Comparison of ENCODE assay signal across 23 mouse cellular contexts in genomic region chr7:18265089-18265488, GRCm38 (mm10). TPM values are rescaled to one million over a fixed set of nuclear protein-coding genes. Genes with fewer than 3 reads are reported as not detected.
DNase-seq lines count a peak whose midpoint lies in the region; ATAC-seq and TF ChIP-seq lines count a peak whose summit lies in the region.
"Had no signal": no experiment of that assay in that cellular context is flagged by ENCODE, and none has a peak within 500 bp of the region (broad histone marks: within the 10 kb centered on the region; RNA-seq: fewer than 3 reads in every experiment).

No protein-coding gene starts in this region.

- no peak overlapping the region for H3K9ac ChIP-seq in liver, embryonic 14.5 days (replicated peaks)
- H3K9ac ChIP-seq in ES-Bruce4 (ENCODE audit: low read depth, poor library complexity, severe bottlenecking) = no peak overlapping the region
- H3K9ac ChIP-seq: embryonic facial prominence, embryonic 15.5 days; forebrain, embryonic 13.5 days; heart, embryonic 13.5 days; intestine, embryonic 15.5 days; midbrain, embryonic 12.5 days; stomach, embryonic 15.5 days had no signal

- H3K36me3 ChIP-seq in liver, embryonic 14.5 days (replicated peaks; ENCODE audit: control insufficient read depth, insufficient read depth, low read depth) = no peaks in the 10 kb centered on the region
- no peaks in the 10 kb centered on the region for H3K36me3 ChIP-seq in ES-Bruce4 (ENCODE audit: control insufficient read depth, insufficient read depth, low read length, poor library complexity, severe bottlenecking)
- H3K36me3 ChIP-seq: embryonic facial prominence, embryonic 15.5 days; heart, embryonic 13.5 days; hindbrain, embryonic 10.5 days; intestine, embryonic 15.5 days; midbrain, embryonic 12.5 days; stomach, embryonic 15.5 days had no signal

- no peaks in the 10 kb centered on the region for H3K4me1 ChIP-seq in liver, embryonic 14.5 days (replicated peaks; ENCODE audit: control insufficient read depth in 2 of 2, insufficient read depth in 2 of 2, low read length in 1 of 2)
- H3K4me1 ChIP-seq in ES-Bruce4 (ENCODE audit: control insufficient read depth, insufficient read depth, low read length) = no peaks in the 10 kb centered on the region
- H3K4me1 ChIP-seq: embryonic facial prominence, embryonic 15.5 days; forebrain, embryonic 13.5 days; heart, embryonic 13.5 days; hindbrain, embryonic 10.5 days; intestine, embryonic 15.5 days; midbrain, embryonic 12.5 days; stomach, embryonic 15.5 days had no signal

- TF ChIP-seq POLR2A in ES-Bruce4 (IDR thresholded peaks at IDR 0.05; ENCODE audit: insufficient read depth, low read length) = no peak

- no peak for ATAC-seq in cerebellum, adult (ENCODE audit: insufficient number of reproducible peaks, low FRiP score, low TSS enrichment)
- ATAC-seq in liver, embryonic 14.5 days (ENCODE audit: insufficient read depth) = no peak
- ATAC-seq: forebrain, embryonic 13.5 days; intestine, embryonic 15.5 days; lung, postnatal 0 days had no signal

- no peaks in the 10 kb centered on the region for H3K9me3 ChIP-seq in liver, embryonic 14.5 days (ENCODE audit: control insufficient read depth, low read length)
- no peaks in the 10 kb centered on the region for H3K9me3 ChIP-seq in ES-Bruce4 (replicated peaks; ENCODE audit: control insufficient read depth, insufficient read depth, low read length, poor library complexity, severe bottlenecking)
- H3K9me3 ChIP-seq: intestine, embryonic 15.5 days; stomach, embryonic 15.5 days had no signal

- peak; percentile 33; the same call in 1 of the 2 replicates for TF ChIP-seq CTCF in liver, embryonic 14.5 days (IDR thresholded peaks at IDR 0.05; ENCODE audit: low read depth)
- TF ChIP-seq CTCF in ES-Bruce4 (IDR thresholded peaks at IDR 0.05; ENCODE audit: low read depth, low read length) = peak; percentile 71

- no peaks in the 10 kb centered on the region for H3K27me3 ChIP-seq in liver, embryonic 14.5 days (ENCODE audit: control insufficient read depth, insufficient read depth, low read length)
- H3K27me3 ChIP-seq in ES-Bruce4 (ENCODE audit: control insufficient read depth, insufficient read depth, low read length, poor library complexity, severe bottlenecking) = no peaks in the 10 kb centered on the region
- H3K27me3 ChIP-seq: embryonic facial prominence, embryonic 15.5 days; forebrain, embryonic 13.5 days; heart, embryonic 13.5 days; intestine, embryonic 15.5 days; midbrain, embryonic 12.5 days; stomach, embryonic 15.5 days had no signal

- 43% methylated on average over 5 of the region's 5 CpGs for WGBS in liver, embryonic 14.5 days (ENCODE audit: insufficient replicate concordance)

- TF ChIP-seq EP300 in liver, embryonic 14.5 days (IDR thresholded peaks at IDR 0.05; ENCODE audit: low read depth) = no peak
- no peak for TF ChIP-seq EP300 in ES-Bruce4 (IDR thresholded peaks at IDR 0.05; ENCODE audit: insufficient read depth, low read depth, low read length)

- H3K27ac ChIP-seq in liver, embryonic 14.5 days = no peak overlapping the region
- no peak overlapping the region for H3K27ac ChIP-seq in ES-Bruce4 (ENCODE audit: insufficient read depth, low read length)
- H3K27ac ChIP-seq: embryonic facial prominence, embryonic 15.5 days; forebrain, embryonic 13.5 days; heart, embryonic 13.5 days; hindbrain, embryonic 10.5 days; intestine, embryonic 15.5 days; midbrain, embryonic 12.5 days; stomach, embryonic 15.5 days had no signal

- DNase-seq in cerebellum, adult 9-10 months = peak; percentile 2
- no peak for DNase-seq in liver, embryonic 14.5 days (ENCODE audit: low read depth in 3 of 3, low spot score in 3 of 3)
- DNase-seq in liver (no peak), ZHBTc4 (ENCODE audit: low read depth, low spot score) (peak; percentile 64)
- DNase-seq in spleen, postnatal 10 days (ENCODE audit: low spot score in 2 of 2) = no peak
- DNase-seq in heart, adult 8-10 months (ENCODE audit: low spot score) = no peak
- DNase-seq: cerebellum, postnatal 36 days; right cerebral cortex, postnatal 4 days had no signal

- H3K4me3 ChIP-seq in liver, embryonic 14.5 days (ENCODE audit: insufficient read depth in 1 of 2, low read depth in 2 of 2, low read length in 2 of 2) = no peak overlapping the region
- H3K4me3 ChIP-seq in ES-Bruce4 (ENCODE audit: low read depth, low read length) = no peak overlapping the region
- H3K4me3 ChIP-seq: embryonic facial prominence, embryonic 15.5 days; forebrain, embryonic 13.5 days; heart, embryonic 13.5 days; hindbrain, embryonic 10.5 days; intestine, embryonic 15.5 days; midbrain, embryonic 12.5 days; stomach, embryonic 15.5 days had no signal

- no peak overlapping the region for H3K4me2 ChIP-seq in liver, embryonic 14.5 days (ENCODE audit: low read depth)
- H3K4me2 ChIP-seq: embryonic facial prominence, embryonic 15.5 days; forebrain, embryonic 13.5 days; heart, embryonic 13.5 days; intestine, embryonic 15.5 days; midbrain, embryonic 12.5 days; stomach, embryonic 15.5 days had no signal

RNA-seq across cellular contexts. Expression of gene Mill1, which starts 19.9 kb away (rescaled TPM):
- not detected in 2 replicates for polyA plus RNA-seq in liver, embryonic 14.5 days (2012; rRNA removed)
- polyA plus RNA-seq in liver, embryonic 14.5 days (2014; fragmentation: Nextera tagmentation; extraction: Ambion mirVana) = not detected in 2 replicates
- polyA plus RNA-seq in ES-Bruce4 (2011; ENCODE audit: insufficient read depth, insufficient read length, low read depth, missing spikeins) = not detected in 2 replicates
- not detected for total RNA-seq in heart, adult 8-10 months (2022)
- total RNA-seq: gastrocnemius, adult 8-10 months; layer of hippocampus, postnatal 10 days had no signal
- polyA plus RNA-seq: brain, embryonic 14.5 days; forebrain, embryonic 13.5 days; heart, embryonic 13.5 days; hindbrain, embryonic 10.5 days; intestine, embryonic 15.5 days; limb, embryonic 11.5 days; lung, postnatal 0 days; midbrain, embryonic 12.5 days; stomach, embryonic 15.5 days; urinary bladder, adult 2 months had no signal

Comparison
In these comparisons a context has a peak if more than half of its experiments do, and no peak if none do; other contexts are left out.
1. DNase-seq: peak in cerebellum, adult 9-10 months (single experiment) and ZHBTc4 (single experiment); none in liver, embryonic 14.5 days (0 of 3), liver (single experiment), spleen, postnatal 10 days (0 of 2) and heart, adult 8-10 months (single experiment).